Mouse (Mus musculus): Measurements from ENCODE around the gene Mylk4. TPM values are rescaled to one million over a fixed set of nuclear protein-coding genes. Genes with fewer than 3 reads are reported as not detected.
A peak's percentile ranks its signal among the peaks of the same experiment; 100 is the strongest.

Mylk4 gene
- polyA plus RNA-seq, 1 experiment: not detected

- Histone ChIP-seq H3K27ac (ENCODE audit: insufficient read depth, low read depth, low read length) (peak overlapping the region; percentile 95), H3K4me3 (ENCODE audit: low read depth, low read length) (no peak overlapping the region), H3K36me3 (ENCODE audit: control insufficient read depth, insufficient read depth, low read length) (no peaks in the 10 kb centered on the region), H3K4me1 (ENCODE audit: control insufficient read depth, insufficient read depth, insufficient read length, low read length) (peaks cover 11% of the 10 kb centered on the region; the same call in 1 of the 2 replicates), H3K27me3 (ENCODE audit: control insufficient read depth, insufficient read depth, low read length) (no peaks in the 10 kb centered on the region)
- WGBS: 47% methylated on average over 5 of the region's 5 CpGs
- TF ChIP-seq CTCF (IDR thresholded peaks at IDR 0.05; ENCODE audit: extremely low read depth, insufficient read length, insufficient replicate concordance, low read depth, low read length) (no peak), POLR2A (IDR thresholded peaks at IDR 0.05; ENCODE audit: low read depth, low read length) (no peak)
These were observed 11.4 kb upstream of the Mylk4 start for GRCm38 (mm10) chr13:32795166-32795565.

- no peaks in the 10 kb centered on the region for H3K27me3 ChIP-seq (ENCODE audit: control insufficient read depth, insufficient read depth, low read length)
- 14% methylated on average over 2 of the region's 2 CpGs for WGBS
- peak overlapping the region; percentile 95 for H3K27ac ChIP-seq (ENCODE audit: insufficient read depth, low read depth, low read length)
- H3K4me1 ChIP-seq (ENCODE audit: control insufficient read depth, insufficient read depth, insufficient read length, low read length): peaks cover 11% of the 10 kb centered on the region; the same call in 1 of the 2 replicates
- H3K36me3 ChIP-seq (ENCODE audit: control insufficient read depth, insufficient read depth, low read length): no peaks in the 10 kb centered on the region
- no peak overlapping the region for H3K4me3 ChIP-seq (ENCODE audit: low read depth, low read length)
- TF ChIP-seq POLR2A (IDR thresholded peaks at IDR 0.05; ENCODE audit: low read depth, low read length): no peak
- no peak for TF ChIP-seq CTCF (IDR thresholded peaks at IDR 0.05; ENCODE audit: extremely low read depth, insufficient read length, insufficient replicate concordance, low read depth, low read length)
These were observed 10.9 kb upstream of the Mylk4 start for GRCm38 (mm10) chr13:32794619-32795018.

GRCm38 (mm10) chr13:32789781-32790180 is 6.0 kb upstream of the Mylk4 start:
- WGBS: 82% methylated on average over 4 of the region's 4 CpGs
- no peak overlapping the region for H3K4me3 ChIP-seq (ENCODE audit: low read depth, low read length)
- TF ChIP-seq POLR2A (IDR thresholded peaks at IDR 0.05; ENCODE audit: low read depth, low read length) (no peak), CTCF (IDR thresholded peaks at IDR 0.05; ENCODE audit: extremely low read depth, insufficient read length, insufficient replicate concordance, low read depth, low read length) (no peak)

GRCm38 (mm10) chr13:32787584-32787983 is 3.8 kb upstream of the Mylk4 start:
- no peaks in the 10 kb centered on the region for H3K36me3 ChIP-seq (ENCODE audit: control insufficient read depth, insufficient read depth, low read length)
- WGBS: 74% methylated on average over 2 of the region's 2 CpGs
- TF ChIP-seq POLR2A (IDR thresholded peaks at IDR 0.05; ENCODE audit: low read depth, low read length) (no peak), CTCF (IDR thresholded peaks at IDR 0.05; ENCODE audit: extremely low read depth, insufficient read length, insufficient replicate concordance, low read depth, low read length) (no peak)
- no peaks in the 10 kb centered on the region for H3K27me3 ChIP-seq (ENCODE audit: control insufficient read depth, insufficient read depth, low read length)
- H3K4me3 ChIP-seq (ENCODE audit: low read depth, low read length): no peak overlapping the region
- no peak overlapping the region for H3K27ac ChIP-seq (ENCODE audit: insufficient read depth, low read depth, low read length)
- no peaks in the 10 kb centered on the region for H3K4me1 ChIP-seq (ENCODE audit: control insufficient read depth, insufficient read depth, insufficient read length, low read length)

More at GRCm38 (mm10) chr13:32789781-32790180, 6.0 kb upstream of the Mylk4 start:
- peaks cover 7% of the 10 kb centered on the region; the same call in 1 of the 2 replicates for H3K4me1 ChIP-seq (ENCODE audit: control insufficient read depth, insufficient read depth, insufficient read length, low read length)
- no peak overlapping the region for H3K27ac ChIP-seq (ENCODE audit: insufficient read depth, low read depth, low read length)
- no peaks in the 10 kb centered on the region for H3K36me3 ChIP-seq (ENCODE audit: control insufficient read depth, insufficient read depth, low read length)
- H3K27me3 ChIP-seq (ENCODE audit: control insufficient read depth, insufficient read depth, low read length): no peaks in the 10 kb centered on the region

- Histone ChIP-seq H3K27ac (ENCODE audit: insufficient read depth, low read depth, low read length) (no peak overlapping the region), H3K4me1 (ENCODE audit: control insufficient read depth, insufficient read depth, insufficient read length, low read length) (no peaks in the 10 kb centered on the region), H3K36me3 (ENCODE audit: control insufficient read depth, insufficient read depth, low read length) (no peaks in the 10 kb centered on the region), H3K27me3 (ENCODE audit: control insufficient read depth, insufficient read depth, low read length) (no peaks in the 10 kb centered on the region), H3K4me3 (ENCODE audit: low read depth, low read length) (no peak overlapping the region)
- WGBS: 60% methylated on average over 5 of the region's 5 CpGs
- TF ChIP-seq CTCF (IDR thresholded peaks at IDR 0.05; ENCODE audit: extremely low read depth, insufficient read length, insufficient replicate concordance, low read depth, low read length): no peak
- no peak for TF ChIP-seq POLR2A (IDR thresholded peaks at IDR 0.05; ENCODE audit: low read depth, low read length)
These were observed 699 bp downstream of the Mylk4 start for GRCm38 (mm10) chr13:32783055-32783454.

GRCm38 (mm10) chr13:32778861-32779260 is 4.9 kb downstream of the Mylk4 start:
- Histone ChIP-seq H3K36me3 (ENCODE audit: control insufficient read depth, insufficient read depth, low read length) (no peaks in the 10 kb centered on the region), H3K4me1 (ENCODE audit: control insufficient read depth, insufficient read depth, insufficient read length, low read length) (no peaks in the 10 kb centered on the region), H3K27me3 (ENCODE audit: control insufficient read depth, insufficient read depth, low read length) (0 out of 2 replicates have a peak, but pooled peaks cover 2% of the 10 kb centered on the region), H3K4me3 (ENCODE audit: low read depth, low read length) (no peak overlapping the region), H3K27ac (ENCODE audit: insufficient read depth, low read depth, low read length) (no peak overlapping the region)
- TF ChIP-seq POLR2A (IDR thresholded peaks at IDR 0.05; ENCODE audit: low read depth, low read length) (no peak), CTCF (IDR thresholded peaks at IDR 0.05; ENCODE audit: extremely low read depth, insufficient read length, insufficient replicate concordance, low read depth, low read length) (no peak)
- WGBS: 82% methylated on average over 3 of the region's 3 CpGs

GRCm38 (mm10) chr13:32776350-32776749 is 7.4 kb downstream of the Mylk4 start:
- WGBS: 91% methylated on average over 10 of the region's 10 CpGs
- Histone ChIP-seq H3K36me3 (ENCODE audit: control insufficient read depth, insufficient read depth, low read length) (no peaks in the 10 kb centered on the region), H3K27me3 (ENCODE audit: control insufficient read depth, insufficient read depth, low read length) (0 out of 2 replicates have a peak, but pooled peaks cover 2% of the 10 kb centered on the region), H3K27ac (ENCODE audit: insufficient read depth, low read depth, low read length) (no peak overlapping the region), H3K4me1 (ENCODE audit: control insufficient read depth, insufficient read depth, insufficient read length, low read length) (no peaks in the 10 kb centered on the region), H3K4me3 (ENCODE audit: low read depth, low read length) (no peak overlapping the region)
- TF ChIP-seq CTCF (IDR thresholded peaks at IDR 0.05; ENCODE audit: extremely low read depth, insufficient read length, insufficient replicate concordance, low read depth, low read length): no peak
- TF ChIP-seq POLR2A (IDR thresholded peaks at IDR 0.05; ENCODE audit: low read depth, low read length): no peak
